Mouse (Mus musculus) liver, postnatal 0 days (tissue): ENCODE results near the gene Rrnad1. TPM values are rescaled to one million over a fixed set of nuclear protein-coding genes. Genes with fewer than 3 reads are reported as not detected.
A peak's percentile ranks its signal among the peaks of the same experiment; 100 is the strongest.

Experiments used
- ATAC-seq: fragments of 200-750 bp; cut with Nextera tagmentation; 2 replicates; pipeline ENCODE4 v1.8.0; 2017; ENCODE audit warnings: mild to moderate bottlenecking, moderate library complexity
- DNase-seq: peaks from one replicate; pipeline ENCODE4 v3.0.0-alpha.2; 2016
- H3K27ac ChIP-seq: fragments of 300-500 bp; sonication (generic); 2 replicates; pipeline ENCODE4 v1.5.1; 2014; ENCODE audit warnings: antibody characterized with exemption, moderate library complexity, mild to moderate bottlenecking, low read depth
- H3K27me3 ChIP-seq: fragments of 300-500 bp; sonication (generic); 2 replicates; pipeline ENCODE4 v1.6.1; 2014; ENCODE audit warnings: low read length, control low read depth, mixed read lengths; ENCODE audit not compliant: insufficient read depth
- H3K36me3 ChIP-seq: fragments of 300-500 bp; sonication (generic); replicated peaks from 2 replicates; pipeline ENCODE4 v1.6.1; 2014; ENCODE audit warnings: mild to moderate bottlenecking, control low read depth, low read length, moderate library complexity, mixed read lengths; ENCODE audit not compliant: insufficient read depth
- H3K4me1 ChIP-seq: fragments of 300-500 bp; sonication (generic); 2 replicates; pipeline ENCODE4 v1.6.1; 2014; ENCODE audit warnings: antibody characterized with exemption, mild to moderate bottlenecking, control low read depth; ENCODE audit not compliant: insufficient read depth
- H3K4me2 ChIP-seq: fragments of 300-500 bp; sonication (generic); 2 replicates; pipeline ENCODE4 v1.6.1; 2014; ENCODE audit warnings: low read depth, mild to moderate bottlenecking, low read length, moderate library complexity, mixed read lengths
- H3K4me3 ChIP-seq: fragments of 300-500 bp; sonication (generic); 2 replicates; pipeline ENCODE4 v1.5.1; 2014; ENCODE audit warnings: low read depth, low read length
- H3K9ac ChIP-seq: fragments of 300-500 bp; sonication (generic); replicated peaks from 2 replicates; pipeline ENCODE4 v1.6.1; 2014; ENCODE audit warnings: mild to moderate bottlenecking, moderate library complexity
- H3K9me3 ChIP-seq: fragments of 300-500 bp; sonication (generic); 2 replicates; pipeline ENCODE4 v1.6.1; 2016; ENCODE audit warnings: mild to moderate bottlenecking, control low read depth, low read length, mixed read lengths
- CTCF ChIP-seq: sonication (generic); IDR thresholded peaks from 2 replicates; pipeline ENCODE4 v1.5.1; 2016; ENCODE audit warnings: antibody characterized with exemption, low read depth
- EP300 ChIP-seq: IDR thresholded peaks from 2 replicates; pipeline ENCODE4 v1.6.1; 2016; ENCODE audit warnings: antibody characterized with exemption, low read depth, mild to moderate bottlenecking
- whole genome bisulfite sequencing: fragments of 180-500 bp; shearing (Covaris S2); extraction: QIAGEN DNeasy Blood & Tissue Kit; methylation state at CpG from one replicate; pipeline ENCODE4 v1.1.7; 2014; ENCODE audit not compliant: insufficient replicate concordance; 5-methylcytosine and 5-hydroxymethylcytosine counted together
- polyA plus RNA-seq: library from polyadenylated mRNA; unstranded; fragments of >200 nt; fragmentation: Nextera tagmentation; extraction: Ambion mirVana; gene quantifications from 2 replicates; pipeline ENCODE4 v1.2.1, GENCODE M21; 2015

The Rrnad1 gene
- polyA plus RNA-seq, 1 experiment from 2014 or later, result 4.3 TPM

GRCm38 (mm10) chr3:87927452-87927851 lies 3.1 kb downstream of the Rrnad1 start:
- Histone ChIP-seq H3K4me3 (no peak overlapping the region), H3K27me3 (no peaks in the 10 kb centered on the region), H3K36me3 (peaks cover 49% of the 10 kb centered on the region), H3K4me2 (no peak overlapping the region), H3K27ac (no peak overlapping the region), H3K9me3 (no peaks in the 10 kb centered on the region), H3K4me1 (peaks cover 19% of the 10 kb centered on the region), H3K9ac (no peak overlapping the region)
- ATAC-seq, result no peak
- DNase-seq, result no peak
- WGBS, result 89% methylated on average over 5 of the region's 5 CpGs
- TF ChIP-seq EP300 (no peak), CTCF (no peak)

DNA sequence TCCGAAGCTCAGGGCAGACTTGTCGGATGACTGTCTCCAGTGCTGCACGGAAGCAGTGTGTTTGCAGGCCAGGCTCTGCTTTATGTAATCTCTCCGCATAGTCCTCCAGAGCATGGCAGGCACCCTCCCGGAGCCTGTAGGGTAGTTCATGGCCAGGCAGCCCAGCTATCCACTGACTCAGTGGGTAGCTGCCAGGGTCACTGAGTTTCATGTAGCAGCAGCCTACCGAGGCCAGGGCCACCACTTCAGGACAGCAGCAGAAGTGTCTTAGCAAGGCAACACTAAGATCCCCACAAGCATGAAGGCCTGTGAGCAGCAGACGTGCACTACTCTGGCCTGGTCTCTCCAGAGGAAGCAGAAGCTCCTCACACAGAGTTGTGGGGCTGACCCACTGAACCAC lies 5.5 kb downstream of the Rrnad1 start:
- WGBS, result 84% methylated on average over 7 of the region's 7 CpGs

DNA sequence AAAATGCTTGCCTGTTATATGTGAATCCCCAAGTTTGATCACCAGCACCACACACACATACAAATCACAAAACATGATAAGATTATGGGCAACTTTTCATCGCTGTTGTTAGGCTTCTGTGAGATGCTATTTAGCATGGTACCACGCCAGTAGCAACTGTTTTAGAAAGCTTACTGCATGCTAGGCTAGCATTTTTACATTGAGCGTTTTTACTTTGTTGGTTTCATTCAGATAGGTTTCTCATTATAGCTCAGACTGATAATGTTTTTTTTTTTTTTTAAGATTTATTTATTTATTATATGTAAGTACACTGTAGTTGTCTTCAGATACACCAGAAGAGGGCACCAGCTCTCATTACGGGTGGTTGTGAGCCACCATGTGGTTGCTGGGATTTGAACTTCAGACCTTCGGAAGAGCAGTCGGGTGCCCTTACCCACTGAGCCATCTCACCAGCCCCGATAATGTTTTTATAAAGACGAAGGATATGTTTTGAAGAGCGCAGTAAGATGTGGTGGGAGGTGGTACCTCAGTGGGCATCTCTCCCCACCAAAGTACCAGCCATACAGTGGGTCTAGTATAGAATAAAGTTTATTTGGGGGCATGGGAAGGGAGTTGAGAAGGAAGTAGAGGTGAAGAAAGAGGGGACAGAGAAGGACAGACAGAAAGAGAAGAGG lies 10.1 kb downstream of the Rrnad1 start:
- no peak for ATAC-seq
- no peaks in the 10 kb centered on the region for H3K27me3 ChIP-seq
- no peaks in the 10 kb centered on the region for H3K9me3 ChIP-seq
- peak overlapping the region; percentile 68 for H3K9ac ChIP-seq
- no peak for DNase-seq
- peaks cover 9% of the 10 kb centered on the region for H3K4me1 ChIP-seq
- TF ChIP-seq EP300 (no peak), CTCF (peak; percentile 37)
- H3K4me3 ChIP-seq, result peak overlapping the region; percentile 59
- H3K4me2 ChIP-seq, result peak overlapping the region; percentile 85
- peaks cover 45% of the 10 kb centered on the region for H3K36me3 ChIP-seq
- H3K27ac ChIP-seq, result no peak overlapping the region
- 53% methylated on average over 9 of the region's 9 CpGs for WGBS

More for the DNA sequence above, 5.5 kb downstream of the Rrnad1 start:
- no peak overlapping the region for H3K9ac ChIP-seq
- H3K27me3 ChIP-seq, result no peaks in the 10 kb centered on the region
- H3K4me2 ChIP-seq, result no peak overlapping the region
- DNase-seq (no peak), ATAC-seq (no peak)
- peaks cover 9% of the 10 kb centered on the region for H3K4me1 ChIP-seq
- H3K9me3 ChIP-seq, result no peaks in the 10 kb centered on the region
- H3K4me3 ChIP-seq, result no peak overlapping the region
- TF ChIP-seq CTCF (no peak), EP300 (no peak)
- H3K36me3 ChIP-seq, result peaks cover 45% of the 10 kb centered on the region
- no peak overlapping the region for H3K27ac ChIP-seq

DNA sequence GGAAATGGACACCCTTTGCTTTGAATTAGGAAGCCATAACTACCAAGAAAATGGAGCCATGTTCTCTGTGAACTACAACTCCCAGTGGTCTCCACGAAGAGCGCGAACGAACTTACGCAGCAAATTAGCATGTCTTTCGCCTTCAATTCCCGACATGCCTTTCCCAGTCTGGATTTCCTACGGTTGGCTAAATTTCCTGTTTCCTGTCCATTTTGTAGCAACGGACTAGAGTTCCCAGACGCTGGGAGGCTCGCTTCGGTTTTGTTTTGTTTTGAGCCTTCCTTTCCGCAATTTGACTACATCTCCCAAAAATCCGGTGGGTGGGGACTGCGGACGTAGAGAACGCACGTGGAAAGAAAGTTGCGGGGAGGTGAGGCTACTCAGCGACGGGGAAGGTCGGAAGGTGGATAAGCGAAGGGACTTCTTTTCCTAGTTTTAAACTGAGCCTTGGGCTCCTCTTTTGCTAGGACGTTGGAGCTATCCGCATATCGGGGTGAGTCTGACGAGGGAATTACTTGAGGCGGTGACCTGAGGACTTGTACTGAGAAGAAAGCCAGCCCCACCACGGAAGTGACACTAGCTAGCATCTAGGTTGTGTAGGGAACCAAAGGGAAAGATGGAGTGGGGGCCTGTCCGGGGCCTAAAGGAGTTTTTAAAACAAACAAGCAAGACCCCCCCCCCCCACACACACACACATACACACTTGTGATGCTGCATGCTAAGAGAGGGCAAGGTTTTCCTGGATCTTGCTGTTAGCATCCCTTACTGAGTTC lies 11.0 kb downstream of the Rrnad1 start, which contains the start of gene Mrpl24:
TSS of gene Mrpl24 (plus strand) at position 171 of the 773 bp plus-strand sequence.
- Histone ChIP-seq H3K9me3 (no peaks in the 10 kb centered on the region), H3K27ac (peak within 1 kb of the TSS; percentile 58), H3K4me2 (peak within 1 kb of the TSS; percentile 85), H3K9ac (peak within 1 kb of the TSS; percentile 68), H3K4me3 (peak within 1 kb of the TSS; percentile 59), H3K27me3 (no peaks in the 10 kb centered on the region), H3K4me1 (peaks cover 9% of the 10 kb centered on the region), H3K36me3 (peaks cover 45% of the 10 kb centered on the region)
- TF ChIP-seq EP300 (peak; percentile 52), CTCF (no peak)
- 1% methylated on average over 30 of the region's 30 CpGs for WGBS
- peak; percentile 89 for ATAC-seq
- DNase-seq, result peak; percentile 71

GRCm38 (mm10) chr3:87918551-87918950 lies 12.0 kb downstream of the Rrnad1 start:
- Histone ChIP-seq H3K9ac (no peak overlapping the region), H3K9me3 (no peaks in the 10 kb centered on the region), H3K4me1 (peaks cover 9% of the 10 kb centered on the region), H3K27me3 (no peaks in the 10 kb centered on the region), H3K27ac (0 out of 2 replicates have a peak overlapping the region, but pooled peaks have one; percentile 30), H3K4me3 (no peak overlapping the region), H3K36me3 (peaks cover 45% of the 10 kb centered on the region), H3K4me2 (peak overlapping the region; percentile 85)
- DNase-seq, result no peak
- 88% methylated on average over 1 of the region's 1 CpGs for WGBS
- ATAC-seq, result no peak
- TF ChIP-seq EP300 (no peak), CTCF (no peak)

GRCm38 (mm10) chr3:87916990-87917389 lies 13.5 kb downstream of the Rrnad1 start:
- Histone ChIP-seq H3K4me1 (peaks cover 12% of the 10 kb centered on the region), H3K4me2 (no peak overlapping the region), H3K9me3 (no peaks in the 10 kb centered on the region), H3K9ac (no peak overlapping the region), H3K27ac (no peak overlapping the region), H3K4me3 (no peak overlapping the region), H3K27me3 (no peaks in the 10 kb centered on the region), H3K36me3 (peaks cover 47% of the 10 kb centered on the region)
- no peak for ATAC-seq
- DNase-seq, result no peak
- TF ChIP-seq CTCF (0 out of 2 replicates have a peak, but pooled peaks have one; percentile 7), EP300 (no peak)
- 81% methylated on average over 1 of the region's 1 CpGs for WGBS
